Mouse (Mus musculus) urinary bladder, postnatal 36 days (tissue): Measurements from ENCODE around the gene Rpusd2.

Experiments used
- DNase-seq, 2 experiments: peaks; one replicate each; pipeline ENCODE4 v3.0.0; 2022; ENCODE audit warnings: low spot score in 2 of 2, mixed read lengths in 1 of 2

Rpusd2 gene

GRCm38 (mm10) chr2:119032191-119032590, 2.4 kb upstream of the Rpusd2 start:
- DNase-seq, result no peak

GRCm38 (mm10) chr2:119035397-119035745, 781 bp downstream of the Rpusd2 start:
- no peak for DNase-seq

GRCm38 (mm10) chr2:119040882-119041281, 6.3 kb downstream of the Rpusd2 start:
- DNase-seq, result no peak

GRCm38 (mm10) chr2:119045163-119045562, 10.6 kb downstream of the Rpusd2 start:
- DNase-seq, result no peak

GRCm38 (mm10) chr2:119046649-119047611, 12.3 kb downstream of the Rpusd2 start, which contains the start of gene Knl1:
Gene Knl1 (plus strand): TSS chr2:119047119.
- peak; percentile 95 to 99 for DNase-seq

- no peak for DNase-seq
Measured at GRCm38 (mm10) chr2:119047849-119048248, 13.3 kb downstream of the Rpusd2 start.

- no peak for DNase-seq
Measured at GRCm38 (mm10) chr2:119050132-119050650, 15.6 kb downstream of the Rpusd2 start.

- no peak for DNase-seq
Measured at GRCm38 (mm10) chr2:119060139-119060538, 25.5 kb downstream of the Rpusd2 start.

- DNase-seq, result no peak
Measured at GRCm38 (mm10) chr2:119072397-119072796, 37.8 kb downstream of the Rpusd2 start.

GRCm38 (mm10) chr2:119086156-119086555, 51.6 kb downstream of the Rpusd2 start:
- no peak for DNase-seq
